Mouse (Mus musculus) heart, postnatal 0 days (tissue): ENCODE results near the gene C1ql1.

Source experiments
- CTCF ChIP-seq: IDR thresholded peaks from 2 replicates; pipeline ENCODE4 v1.5.1; 2016; ENCODE audit warnings: antibody characterized with exemption, control low read depth, low read depth
- EP300 ChIP-seq: IDR thresholded peaks from 2 replicates; pipeline ENCODE4 v1.6.1; 2016; ENCODE audit warnings: antibody characterized with exemption, low read depth

DNA sequence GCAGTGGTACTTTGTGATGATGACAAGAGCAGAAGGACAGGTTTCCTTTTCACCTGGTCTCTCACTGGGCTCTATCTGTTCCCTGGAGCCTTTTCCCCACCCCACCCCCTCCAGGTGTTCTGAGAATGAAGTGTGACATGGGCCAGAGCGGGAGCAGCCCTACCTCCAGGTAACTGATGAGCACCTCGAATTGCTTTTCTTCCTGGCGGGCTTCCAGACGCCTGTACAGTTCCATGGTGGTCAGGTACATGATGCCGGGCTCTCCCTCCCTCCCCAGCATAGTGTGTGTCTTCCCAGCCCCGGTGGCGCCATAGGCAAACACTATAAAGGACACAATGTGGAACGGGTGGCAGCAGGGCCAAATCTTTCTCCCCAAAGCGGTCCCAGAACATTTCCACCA is 31.1 kb downstream of the C1ql1 start:
- TF ChIP-seq EP300 (no peak), CTCF (no peak)
